Mouse (Mus musculus) liver, adult (tissue): ENCODE results near the gene Lca5.

Source experiments
- GATA4 ChIP-seq: IDR thresholded peaks from 2 replicates; pipeline ENCODE4 v1.6.1; 2014; ENCODE audit warnings: mild to moderate bottlenecking, low read length; ENCODE audit not compliant: insufficient replicate concordance

Gene Lca5

DNA sequence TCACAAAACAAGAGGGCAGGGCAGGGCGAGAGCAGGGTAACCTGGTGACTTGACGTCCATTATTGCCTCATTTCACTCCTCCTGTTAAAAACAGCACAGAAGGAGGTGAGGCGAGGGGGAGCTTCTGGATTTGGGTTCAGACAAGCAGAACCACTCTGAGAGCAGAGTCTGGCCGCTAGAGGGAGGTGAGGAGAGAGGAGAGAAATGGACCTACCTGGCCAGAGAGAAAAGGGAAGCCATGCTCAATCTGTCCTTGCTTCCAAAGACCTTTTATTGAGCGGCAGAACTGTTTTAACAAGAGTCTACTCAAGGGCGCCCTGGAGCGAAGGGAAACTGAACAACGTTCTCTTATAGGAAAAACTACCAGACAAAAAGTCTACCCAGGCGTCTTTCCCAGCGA, 27.9 kb downstream of the Lca5 start:
- TF ChIP-seq GATA4, result no peak

- no peak for TF ChIP-seq GATA4
These were observed 35.8 kb downstream of the Lca5 start for GRCm38 (mm10) chr9:83405150-83405549.

- no peak for TF ChIP-seq GATA4
These were observed 40.1 kb downstream of the Lca5 start for GRCm38 (mm10) chr9:83400783-83401182.

- no peak for TF ChIP-seq GATA4
These were observed 41.5 kb downstream of the Lca5 start for GRCm38 (mm10) chr9:83399414-83399813.

- TF ChIP-seq GATA4, result no peak
These were observed 42.7 kb downstream of the Lca5 start for GRCm38 (mm10) chr9:83398260-83398659.

GRCm38 (mm10) chr9:83395456-83395855, 45.5 kb downstream of the Lca5 start:
- TF ChIP-seq GATA4, result no peak

DNA sequence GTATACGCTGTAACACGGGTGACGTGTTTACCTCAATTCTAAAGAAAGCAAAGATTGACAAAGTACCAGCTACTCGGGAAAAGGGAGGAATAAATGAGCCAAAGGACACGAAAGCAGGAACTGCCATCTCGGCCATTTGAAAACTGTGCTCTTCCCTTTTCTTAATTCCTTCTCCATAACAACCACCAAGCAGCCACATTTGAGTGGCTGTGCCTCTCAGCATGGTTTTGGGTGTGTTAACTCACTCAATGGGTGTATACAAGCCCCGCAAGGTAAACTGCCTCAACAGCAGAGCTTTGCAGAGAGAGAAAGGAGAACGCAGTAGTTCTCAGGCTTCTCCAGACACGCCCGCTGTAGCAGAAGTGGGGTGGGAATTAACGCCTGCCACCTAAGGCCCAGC, 48.9 kb downstream of the Lca5 start:
- no peak for TF ChIP-seq GATA4

- no peak for TF ChIP-seq GATA4
These were observed 51.4 kb downstream of the Lca5 start for GRCm38 (mm10) chr9:83389570-83389969.

- no peak for TF ChIP-seq GATA4
These were observed 54.6 kb downstream of the Lca5 start for GRCm38 (mm10) chr9:83386264-83386855.

GRCm38 (mm10) chr9:83385301-83385700, 55.6 kb downstream of the Lca5 start:
- TF ChIP-seq GATA4, result no peak

DNA sequence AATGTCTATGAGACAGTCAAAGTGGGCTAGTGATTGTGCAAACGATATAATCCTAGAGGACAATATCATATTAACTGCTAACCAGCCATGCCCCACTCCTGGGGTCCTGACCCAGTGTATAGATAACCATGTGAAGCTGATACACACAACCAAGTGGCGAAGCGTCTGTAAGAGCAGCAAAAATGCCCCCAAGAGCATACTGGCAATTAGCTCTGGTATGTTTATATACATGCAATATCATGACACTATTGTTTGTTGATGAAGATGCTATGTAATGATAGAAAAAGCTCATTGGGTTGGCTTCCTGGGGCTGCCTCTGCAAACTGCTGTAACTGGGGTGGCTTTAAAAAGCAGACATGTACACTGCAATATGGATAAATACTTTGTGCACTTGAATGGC, 57.7 kb downstream of the Lca5 start:
- TF ChIP-seq GATA4, result no peak

DNA sequence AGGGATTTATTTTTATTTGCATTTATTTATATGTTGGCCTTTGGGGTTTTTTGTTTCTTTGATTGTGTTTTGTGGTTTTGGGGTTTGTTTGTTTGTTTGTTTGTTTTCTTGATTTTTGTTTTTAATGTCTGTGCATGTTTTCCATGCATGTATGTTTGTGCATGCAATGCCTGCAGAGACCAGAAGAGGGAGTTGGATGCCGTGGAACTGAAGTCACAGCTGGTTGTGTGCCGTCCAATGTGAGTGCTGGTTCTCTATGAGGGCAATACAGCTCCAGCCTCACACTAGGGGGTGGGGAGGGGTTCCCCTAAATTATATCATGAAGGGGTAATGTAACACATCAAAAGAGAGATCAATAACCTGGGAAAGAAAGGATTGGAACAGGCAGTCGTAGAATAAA, 58.2 kb downstream of the Lca5 start:
- no peak for TF ChIP-seq GATA4

DNA sequence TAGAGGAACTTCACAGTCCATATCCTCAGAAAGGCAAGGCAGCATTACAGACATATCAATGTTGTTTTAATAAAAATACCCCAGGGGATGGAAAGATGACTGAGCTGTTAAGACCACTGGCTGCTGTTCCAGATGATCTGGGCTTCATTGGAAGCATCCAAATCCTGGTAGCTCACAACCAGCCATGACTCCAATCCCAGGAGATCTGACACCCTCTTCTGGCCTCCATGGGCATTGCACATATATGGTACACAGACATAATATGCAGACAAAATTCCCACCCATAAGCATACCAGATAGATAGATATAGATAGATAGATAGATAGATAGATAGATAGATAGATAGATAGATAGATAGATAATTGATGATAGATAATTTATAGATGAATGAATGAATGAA, 59.6 kb downstream of the Lca5 start:
- TF ChIP-seq GATA4, result no peak

DNA sequence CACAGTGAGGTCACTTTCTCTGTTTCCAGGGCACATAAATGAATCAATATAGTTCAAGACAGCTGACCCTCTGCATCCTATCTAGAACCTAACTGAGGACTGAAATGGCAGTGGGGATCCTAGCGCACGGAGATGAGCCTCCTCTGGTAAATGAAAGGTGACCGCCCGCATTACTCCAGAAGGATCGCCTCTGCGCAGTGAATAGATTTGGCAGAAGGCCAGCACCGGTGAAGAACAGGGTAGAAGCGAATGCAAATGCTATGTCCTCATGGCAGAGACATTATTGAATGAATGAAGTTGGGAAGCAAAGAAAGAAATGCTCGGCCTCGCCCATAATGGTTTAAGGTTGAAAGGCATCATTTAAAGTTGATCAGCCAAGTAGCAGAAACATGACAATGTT, 61.3 kb downstream of the Lca5 start:
- no peak for TF ChIP-seq GATA4

- TF ChIP-seq GATA4, result no peak
These were observed 63.8 kb downstream of the Lca5 start for GRCm38 (mm10) chr9:83377132-83377531.

DNA sequence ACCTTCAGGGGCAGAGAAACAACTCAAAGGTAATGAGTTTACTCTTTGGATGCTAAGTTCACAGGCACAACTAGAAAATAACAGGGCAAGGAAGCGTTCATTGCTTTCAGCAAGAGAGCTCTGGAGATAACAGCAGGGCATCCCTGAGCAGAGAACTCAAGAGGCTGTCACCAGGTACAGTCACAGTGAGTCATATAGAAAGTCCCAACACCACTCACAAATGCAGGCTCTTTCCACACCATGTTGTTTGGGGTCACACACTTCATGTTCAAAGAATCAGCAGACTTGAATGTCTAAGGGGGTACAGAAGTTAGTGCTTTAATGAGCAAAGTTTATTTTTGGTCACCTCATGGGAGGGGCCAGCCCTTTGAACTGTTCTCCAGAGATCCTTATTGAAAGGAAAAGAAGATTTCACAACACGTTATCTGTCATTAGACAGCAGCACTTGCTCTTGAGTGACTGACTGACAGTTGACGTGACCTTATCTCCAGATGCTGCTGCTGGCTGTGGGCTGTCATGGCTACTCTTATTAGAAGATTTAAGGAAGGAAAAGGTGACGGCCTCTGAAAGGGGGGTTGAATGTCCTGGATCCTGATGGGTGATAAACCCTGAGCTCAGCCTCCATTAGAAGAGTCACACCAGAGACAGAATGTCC, 65.3 kb downstream of the Lca5 start:
- TF ChIP-seq GATA4, result no peak

DNA sequence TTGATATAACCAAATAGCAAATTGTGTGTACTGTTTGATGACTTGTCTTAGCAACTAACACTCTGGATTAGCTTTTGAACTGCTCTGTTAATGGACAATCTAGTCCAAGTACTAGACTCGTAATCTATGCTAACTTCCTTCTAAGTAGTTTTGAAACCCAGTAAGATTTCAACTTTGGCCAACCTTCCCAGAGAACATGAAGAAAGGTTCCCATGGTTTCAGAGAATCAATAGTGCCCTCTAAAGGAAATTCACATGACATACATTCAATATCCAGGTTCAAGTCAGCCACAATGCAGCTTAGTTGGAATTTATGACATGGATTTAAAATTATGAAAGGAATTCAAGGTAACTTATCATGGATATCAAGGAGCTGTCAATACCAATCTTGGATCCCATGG, 70.0 kb downstream of the Lca5 start:
- TF ChIP-seq GATA4, result no peak
